Mouse (Mus musculus): ENCODE results near the gene Tra2b.
"Not testable (repeated sequence)": the region's sequence is repeated elsewhere in the genome, so short reads cannot be mapped to it uniquely, and the experiment has no call there.

The Tra2b gene

DNA sequence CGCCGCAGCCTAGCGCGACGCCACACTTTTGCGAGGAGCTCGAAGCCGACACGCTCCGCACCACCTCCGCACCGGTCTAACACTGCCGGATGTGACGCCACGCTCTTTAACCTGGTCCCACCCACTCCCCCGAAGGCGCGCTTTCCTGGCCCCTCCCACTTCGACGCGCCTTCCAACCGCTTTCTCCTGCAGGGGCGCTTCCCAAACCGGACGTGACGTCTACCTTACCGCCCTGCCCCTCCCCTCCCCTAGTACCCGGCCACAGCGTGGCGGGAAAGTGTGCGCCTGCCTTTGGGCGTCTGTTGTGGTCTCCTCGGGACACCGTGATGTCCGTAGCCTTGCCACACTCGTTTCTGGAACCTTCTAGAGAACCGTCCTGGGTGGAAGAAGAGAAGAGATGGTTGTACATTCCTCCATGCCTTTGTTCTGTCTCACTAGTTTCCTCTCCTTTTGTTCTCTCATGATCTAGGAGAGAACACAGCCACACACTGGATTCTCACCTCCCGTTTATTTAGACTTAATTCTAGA lies at the start of gene Tra2b:
Gene Tra2b (minus strand): TSS at position 157 of the 528 bp plus-strand sequence.
- peak; percentile 96 for DNase-seq (ENCODE audit: low spot score)

GRCm38 (mm10) chr16:22310649-22311048 lies 44.8 kb upstream of the Tra2b start:
- DNase-seq (ENCODE audit: low spot score), result peak; percentile 9

DNA sequence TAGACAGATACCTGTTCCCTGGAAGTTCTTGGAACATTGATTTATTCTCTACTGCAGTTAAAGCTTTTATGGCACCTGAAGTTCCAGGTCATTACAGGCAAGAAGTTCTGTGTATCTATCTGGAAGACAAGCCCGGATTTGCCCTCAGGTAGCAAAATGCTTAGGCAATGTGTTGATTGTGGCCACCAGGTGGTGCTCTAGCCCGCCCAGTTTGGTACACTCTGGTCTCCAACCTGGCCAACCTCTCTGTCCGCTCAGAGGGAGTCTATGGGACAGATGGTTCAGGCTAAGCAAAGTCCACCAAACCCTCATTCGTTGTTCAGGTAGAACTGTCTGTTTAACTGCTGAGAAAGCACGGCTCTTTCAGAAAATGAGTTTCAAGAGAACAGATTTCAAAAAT lies 36.8 kb upstream of the Tra2b start:
- peak; percentile 62 for DNase-seq (ENCODE audit: low spot score)

DNA sequence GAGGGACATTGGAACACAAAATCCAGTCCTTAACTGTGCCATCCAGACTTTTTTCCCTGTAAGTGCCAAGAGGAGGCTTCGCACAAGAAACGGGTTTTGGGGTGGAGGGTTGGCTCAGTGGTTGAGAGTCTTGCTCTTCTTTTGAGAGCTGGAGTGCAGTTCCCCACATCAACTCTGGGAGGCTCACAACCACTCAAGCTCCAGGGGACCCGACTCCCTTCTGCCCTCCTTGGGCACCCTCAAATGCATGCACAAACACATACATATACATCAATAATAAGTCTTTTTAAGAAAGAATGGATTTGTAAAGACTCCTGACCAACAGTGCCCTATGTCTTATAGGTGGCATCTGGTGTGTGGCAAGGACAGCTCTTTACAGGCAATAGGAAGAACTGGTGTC lies 35.6 kb upstream of the Tra2b start:
- DNase-seq (ENCODE audit: low spot score), result no peak

- DNase-seq (ENCODE audit: low spot score), result no peak
Measured at GRCm38 (mm10) chr16:22296901-22297300, 31.1 kb upstream of the Tra2b start.

- not testable (repeated sequence) for DNase-seq (ENCODE audit: low spot score)
Measured at GRCm38 (mm10) chr16:22294812-22295211, 29.0 kb upstream of the Tra2b start.

GRCm38 (mm10) chr16:22293600-22293999 lies 27.8 kb upstream of the Tra2b start:
- no peak for DNase-seq (ENCODE audit: low spot score)

- no peak for DNase-seq (ENCODE audit: low spot score)
Measured at GRCm38 (mm10) chr16:22292394-22292793, 26.6 kb upstream of the Tra2b start.

- DNase-seq (ENCODE audit: low spot score), result no peak
Measured at GRCm38 (mm10) chr16:22289643-22290042, 23.8 kb upstream of the Tra2b start.

DNA sequence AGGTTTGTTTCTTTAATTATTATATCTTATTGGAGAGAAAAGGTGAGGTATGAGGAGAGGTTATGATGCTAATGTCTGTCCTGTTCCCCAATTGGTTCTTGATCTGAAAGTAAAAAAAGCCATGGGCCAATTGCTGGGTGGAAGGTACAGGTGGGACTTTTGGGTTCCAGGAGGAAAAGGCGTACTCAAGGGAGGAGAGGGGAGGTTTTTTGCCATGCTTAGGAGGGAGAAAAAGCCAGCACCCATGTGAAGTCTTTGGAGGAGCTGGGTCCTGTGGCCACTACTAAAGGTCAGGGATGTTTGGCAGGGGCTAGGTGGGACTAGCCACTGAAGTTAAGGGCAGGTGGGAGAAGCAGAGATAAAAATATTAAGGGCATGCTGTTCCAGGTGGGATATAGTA lies 21.2 kb upstream of the Tra2b start:
- DNase-seq (ENCODE audit: low spot score), result no peak

GRCm38 (mm10) chr16:22276536-22276935 lies 10.7 kb upstream of the Tra2b start:
- no peak for DNase-seq (ENCODE audit: low spot score)

- DNase-seq (ENCODE audit: low spot score), result no peak
Measured at GRCm38 (mm10) chr16:22275142-22275541, 9.3 kb upstream of the Tra2b start.

- no peak for DNase-seq (ENCODE audit: low spot score)
Measured at GRCm38 (mm10) chr16:22270491-22270890, 4.7 kb upstream of the Tra2b start.

- DNase-seq (ENCODE audit: low spot score), result no peak
Measured at GRCm38 (mm10) chr16:22266384-22266783, 579 bp upstream of the Tra2b start.

- DNase-seq (ENCODE audit: low spot score), result peak; percentile 85
Measured at GRCm38 (mm10) chr16:22264962-22265848, 600 bp downstream of the Tra2b start.

- peak; percentile 44 for DNase-seq (ENCODE audit: low spot score)
Measured at GRCm38 (mm10) chr16:22264232-22264961, 1.4 kb downstream of the Tra2b start.

GRCm38 (mm10) chr16:22263124-22263523 lies 2.7 kb downstream of the Tra2b start:
- DNase-seq (ENCODE audit: low spot score), result no peak

DNA sequence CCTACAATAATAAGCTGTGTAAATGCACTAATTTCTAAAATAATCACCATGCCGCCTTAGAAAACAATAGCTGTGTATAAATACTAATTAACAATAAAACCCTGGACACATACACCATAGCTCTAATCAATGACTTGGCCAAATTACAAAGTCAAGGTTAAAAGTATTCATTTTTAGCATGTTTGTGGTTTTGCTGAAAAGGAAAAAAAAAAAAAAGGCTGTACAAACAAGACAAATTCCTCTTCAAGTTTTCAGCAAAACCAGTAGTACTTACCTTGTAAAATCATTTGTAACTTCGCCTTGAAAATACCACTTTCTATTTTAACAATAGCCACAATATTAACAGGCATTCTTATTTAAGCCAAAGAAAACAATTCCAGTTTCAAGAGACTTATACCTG lies 4.2 kb downstream of the Tra2b start:
- DNase-seq (ENCODE audit: low spot score), result no peak

- DNase-seq (ENCODE audit: low spot score), result no peak
Measured at GRCm38 (mm10) chr16:22260423-22261143, 5.2 kb downstream of the Tra2b start.

DNA sequence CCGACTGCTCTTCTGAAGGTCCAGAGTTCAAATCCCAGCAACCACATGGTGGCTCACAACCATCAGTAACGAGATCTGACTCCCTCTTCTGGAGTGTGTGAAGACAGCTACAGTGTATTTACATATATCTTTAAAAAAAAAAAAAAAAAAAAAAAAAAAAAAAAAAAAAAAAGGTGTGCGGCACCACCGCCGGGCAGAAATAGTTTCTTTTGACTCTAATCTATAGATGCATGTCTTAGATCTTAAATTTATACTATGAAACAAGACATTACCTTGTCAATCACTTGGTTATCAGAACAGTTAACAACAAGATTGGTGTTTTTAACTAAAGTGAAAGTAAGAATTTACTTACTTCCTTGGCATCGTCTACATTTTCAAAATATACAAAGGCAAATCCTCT lies 13.6 kb downstream of the Tra2b start:
- not testable (repeated sequence) for DNase-seq (ENCODE audit: low spot score)

GRCm38 (mm10) chr16:22250307-22250706 lies 15.5 kb downstream of the Tra2b start:
- no peak for DNase-seq (ENCODE audit: low spot score)

DNA sequence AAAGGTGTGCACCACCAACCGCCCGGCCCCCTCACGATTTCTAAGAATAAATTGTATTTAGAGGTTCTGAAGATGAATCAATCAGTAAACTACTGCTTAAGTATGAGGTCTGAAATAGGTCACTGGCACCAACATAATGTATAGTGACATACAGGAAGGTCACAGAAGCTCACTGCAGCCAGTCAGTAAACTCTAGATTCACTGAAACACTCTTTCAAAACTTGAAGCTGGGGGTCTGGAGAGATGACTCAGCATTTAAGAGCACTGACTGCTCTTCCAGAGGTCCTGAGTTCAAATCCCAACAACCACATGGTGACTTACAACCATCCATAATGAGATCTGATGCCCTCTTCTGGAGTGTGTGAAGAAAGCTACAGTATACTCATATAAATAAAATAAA lies 16.1 kb downstream of the Tra2b start:
- DNase-seq (ENCODE audit: low spot score), result no peak
